Mouse (Mus musculus): ENCODE measurements around the gene Rasal2.
A peak's percentile ranks its signal among the peaks of the same experiment; 100 is the strongest.

- no peak for TF ChIP-seq CTCF (IDR thresholded peaks at IDR 0.05)
- peak; percentile 66 for TF ChIP-seq POLR2A (IDR thresholded peaks at IDR 0.05; ENCODE audit: insufficient read depth, low read depth, low read length)
Measured at GRCm38 (mm10) chr1:157449981-157450636, 37.7 kb upstream of the Rasal2 start.

All from heart, adult 2 months (tissue).